Mouse (Mus musculus): ENCODE measurements around the gene Nfe2l2.
"Not testable (repeated sequence)": the region's sequence is repeated elsewhere in the genome, so short reads cannot be mapped to it uniquely, and the experiment has no call there.

Nfe2l2 gene

GRCm38 (mm10) chr2:75643950-75644349, 60.5 kb downstream of the Nfe2l2 start:
- no peak for DNase-seq (ENCODE audit: low spot score)

GRCm38 (mm10) chr2:75642795-75643550, 61.5 kb downstream of the Nfe2l2 start:
- no peak for DNase-seq (ENCODE audit: low spot score)

GRCm38 (mm10) chr2:75642312-75642711, 62.1 kb downstream of the Nfe2l2 start:
- not testable (repeated sequence) for DNase-seq (ENCODE audit: low spot score)

GRCm38 (mm10) chr2:75639535-75639934, 64.9 kb downstream of the Nfe2l2 start:
- DNase-seq (ENCODE audit: low spot score), result not testable (repeated sequence)

- not testable (repeated sequence) for DNase-seq (ENCODE audit: low spot score)
These were observed 66.6 kb downstream of the Nfe2l2 start for GRCm38 (mm10) chr2:75637822-75638221.

- DNase-seq (ENCODE audit: low spot score), result no peak
These were observed 67.1 kb downstream of the Nfe2l2 start for GRCm38 (mm10) chr2:75637361-75637760.

GRCm38 (mm10) chr2:75637055-75637304, 67.5 kb downstream of the Nfe2l2 start:
- DNase-seq (ENCODE audit: low spot score), result not testable (repeated sequence)

GRCm38 (mm10) chr2:75636261-75637054, 68.0 kb downstream of the Nfe2l2 start:
- DNase-seq (ENCODE audit: low spot score), result no peak

GRCm38 (mm10) chr2:75634431-75634830, 70.0 kb downstream of the Nfe2l2 start:
- not testable (repeated sequence) for DNase-seq (ENCODE audit: low spot score)

GRCm38 (mm10) chr2:75633784-75634183, 70.7 kb downstream of the Nfe2l2 start:
- DNase-seq (ENCODE audit: low spot score), result no peak

GRCm38 (mm10) chr2:75633381-75633780, 71.1 kb downstream of the Nfe2l2 start:
- DNase-seq (ENCODE audit: low spot score), result no peak

- DNase-seq (ENCODE audit: low spot score), result no peak
These were observed 71.7 kb downstream of the Nfe2l2 start for GRCm38 (mm10) chr2:75632721-75633181.

- no peak for DNase-seq (ENCODE audit: low spot score)
These were observed 72.4 kb downstream of the Nfe2l2 start for GRCm38 (mm10) chr2:75632043-75632442.

- no peak for DNase-seq (ENCODE audit: low spot score)
These were observed 73.0 kb downstream of the Nfe2l2 start for GRCm38 (mm10) chr2:75631421-75631820.

- no peak for DNase-seq (ENCODE audit: low spot score)
These were observed 76.0 kb downstream of the Nfe2l2 start for GRCm38 (mm10) chr2:75628487-75628886.

GRCm38 (mm10) chr2:75626597-75627440, 77.6 kb downstream of the Nfe2l2 start:
- DNase-seq (ENCODE audit: low spot score), result no peak
